Mouse (Mus musculus) adipocyte (in vitro differentiated cells): Measurements from ENCODE around the gene Arxes1.
"Not testable (repeated sequence)": the region's sequence is repeated elsewhere in the genome, so short reads cannot be mapped to it uniquely, and the experiment has no call there.

Experiments
- DNase-seq: peaks from one replicate; pipeline ENCODE4 v3.0.0-alpha.2; 2016; ENCODE audit warnings: low spot score

Arxes1 gene

GRCm38 (mm10) chrX:136032799-136033763, at the start of gene Arxes1:
Gene Arxes1, plus strand, starts transcription at chrX:136033367.
- DNase-seq: not testable (repeated sequence)

- DNase-seq: no peak
These were observed 48.5 kb upstream of the Arxes1 start for GRCm38 (mm10) chrX:135984539-135985260.

- DNase-seq: no peak
These were observed 46.9 kb upstream of the Arxes1 start for GRCm38 (mm10) chrX:135986267-135986666.

GRCm38 (mm10) chrX:135990661-135991060, 42.5 kb upstream of the Arxes1 start:
- peak; percentile 70 for DNase-seq

GRCm38 (mm10) chrX:135993192-135993594, 40.0 kb upstream of the Arxes1 start:
- DNase-seq: not testable (repeated sequence)

- DNase-seq: not testable (repeated sequence)
These were observed 39.5 kb upstream of the Arxes1 start, which contains the start of gene Arxes2 for GRCm38 (mm10) chrX:135993664-135994119. Gene Arxes2, plus strand, starts transcription at chrX:135993824.

GRCm38 (mm10) chrX:136007199-136007843, 25.8 kb upstream of the Arxes1 start:
- no peak for DNase-seq

- peak; percentile 80 for DNase-seq
These were observed 18.8 kb upstream of the Arxes1 start for GRCm38 (mm10) chrX:136014392-136014791.

GRCm38 (mm10) chrX:136030331-136030730, 2.8 kb upstream of the Arxes1 start:
- no peak for DNase-seq

- peak; percentile 47 for DNase-seq
These were observed 10.6 kb downstream of the Arxes1 start for GRCm38 (mm10) chrX:136043726-136044125.

GRCm38 (mm10) chrX:136047528-136047927, 14.4 kb downstream of the Arxes1 start:
- peak; percentile 61 for DNase-seq

- no peak for DNase-seq
These were observed 18.1 kb downstream of the Arxes1 start for GRCm38 (mm10) chrX:136051219-136051618.

GRCm38 (mm10) chrX:136060698-136061097, 27.5 kb downstream of the Arxes1 start:
- DNase-seq: no peak

GRCm38 (mm10) chrX:136067201-136067991, 34.2 kb downstream of the Arxes1 start:
- peak; percentile 24 for DNase-seq

GRCm38 (mm10) chrX:136068020-136068419, 34.9 kb downstream of the Arxes1 start, which contains the start of gene Bex2:
Gene Bex2, minus strand, starts transcription at chrX:136068236.
- not testable (repeated sequence) for DNase-seq
